Mouse (Mus musculus): ENCODE measurements around the gene Atg5.

Gene Atg5

DNA sequence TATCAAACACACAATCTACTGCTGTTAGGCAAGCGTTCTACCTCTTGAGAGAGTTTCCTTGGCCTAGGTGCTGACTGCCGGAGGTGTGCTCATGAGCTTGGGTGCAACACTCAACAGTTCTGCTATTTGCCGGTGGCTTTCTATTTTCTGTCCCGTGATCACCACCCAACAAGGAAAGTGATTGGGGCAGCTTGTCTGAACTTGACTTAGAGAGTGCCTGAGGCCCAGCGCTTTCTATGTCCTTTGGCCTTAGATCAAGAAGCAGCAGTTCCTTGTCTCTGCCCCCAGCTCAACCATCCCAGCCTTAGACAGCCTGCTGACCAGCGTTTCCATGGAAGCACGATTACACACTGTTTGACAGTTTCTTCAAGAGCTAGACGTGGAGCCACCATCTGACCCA is 124.7 kb downstream of the Atg5 start:
- DNase-seq, result no peak

DNA sequence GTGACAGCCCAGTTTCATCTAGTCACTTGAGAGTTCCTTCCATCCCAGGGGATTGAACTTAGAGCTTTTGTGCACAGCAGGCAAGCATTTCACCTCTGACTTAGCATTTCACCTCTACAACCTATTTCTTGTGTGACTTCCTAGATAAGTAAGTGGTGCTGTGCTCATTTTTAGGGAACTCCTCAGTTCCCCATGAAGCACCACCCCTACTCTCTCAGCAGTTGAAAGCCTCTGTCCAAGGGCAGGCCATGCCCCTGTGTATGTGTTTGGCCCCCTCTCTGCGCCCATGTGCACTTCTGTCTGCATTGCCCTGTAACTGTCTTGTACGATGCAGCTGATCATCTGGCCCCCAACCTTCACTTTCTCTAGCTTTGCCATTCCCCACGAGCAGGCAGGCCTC is 132.0 kb downstream of the Atg5 start:
- no peak for DNase-seq

DNA sequence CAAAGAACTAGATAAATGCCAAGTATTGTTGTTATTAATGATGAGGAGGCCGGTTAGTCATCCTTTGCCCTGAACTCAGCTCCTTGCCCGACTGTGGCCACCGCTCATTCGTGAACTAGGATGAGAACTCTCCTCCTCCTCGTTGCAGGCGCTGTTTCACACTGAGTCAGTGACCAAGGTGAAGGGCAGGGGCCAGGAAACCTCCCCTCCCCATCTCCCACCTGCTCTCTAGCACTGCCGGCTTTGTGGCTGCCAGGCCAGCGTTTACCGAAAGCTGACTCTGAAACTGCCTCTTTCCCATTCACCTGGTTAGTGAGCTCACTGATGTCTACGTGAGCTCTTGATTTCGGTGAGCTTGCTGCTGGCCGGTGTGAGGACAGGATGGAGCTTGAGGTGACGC is 132.4 kb downstream of the Atg5 start:
- no peak for DNase-seq

DNA sequence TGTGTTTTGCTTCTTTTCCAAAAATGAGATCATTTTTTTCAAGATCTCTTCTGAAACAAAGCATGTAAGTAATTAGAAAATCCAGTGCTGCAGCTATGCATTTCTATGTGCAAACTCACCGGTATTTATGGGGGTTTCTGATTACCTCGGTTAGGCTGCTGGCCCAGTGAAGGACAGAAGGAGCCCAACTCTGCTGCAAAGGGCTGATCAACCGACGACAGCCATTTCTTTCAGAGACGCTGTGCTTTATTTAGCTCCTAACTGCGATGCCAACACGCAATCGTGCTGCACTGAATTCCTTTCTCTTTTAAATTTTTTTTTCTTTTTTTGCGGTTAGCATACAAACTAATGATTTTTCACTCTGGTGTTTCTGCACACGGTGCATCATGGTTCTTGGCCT is 133.4 kb downstream of the Atg5 start:
- DNase-seq, result no peak

DNA sequence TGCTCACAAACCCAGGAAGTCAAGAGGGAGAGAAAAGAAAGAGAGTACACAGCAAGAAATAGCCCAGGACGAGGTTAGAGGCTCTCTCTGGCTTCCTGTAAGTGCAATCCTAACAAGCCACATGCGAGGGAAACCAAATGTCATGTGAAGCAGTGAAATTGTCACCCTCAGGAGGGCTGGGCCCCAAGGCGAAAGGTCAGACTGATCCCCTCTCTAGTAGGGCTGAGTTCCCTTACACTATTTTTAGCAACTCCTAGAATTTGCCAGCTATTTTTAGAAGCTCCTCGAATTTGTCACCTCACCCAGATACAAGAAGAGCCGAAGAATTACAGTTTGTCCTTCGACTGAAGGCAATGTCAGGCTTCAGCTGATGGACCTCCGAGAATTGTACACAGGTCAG is 135.3 kb downstream of the Atg5 start:
- DNase-seq, result no peak

DNA sequence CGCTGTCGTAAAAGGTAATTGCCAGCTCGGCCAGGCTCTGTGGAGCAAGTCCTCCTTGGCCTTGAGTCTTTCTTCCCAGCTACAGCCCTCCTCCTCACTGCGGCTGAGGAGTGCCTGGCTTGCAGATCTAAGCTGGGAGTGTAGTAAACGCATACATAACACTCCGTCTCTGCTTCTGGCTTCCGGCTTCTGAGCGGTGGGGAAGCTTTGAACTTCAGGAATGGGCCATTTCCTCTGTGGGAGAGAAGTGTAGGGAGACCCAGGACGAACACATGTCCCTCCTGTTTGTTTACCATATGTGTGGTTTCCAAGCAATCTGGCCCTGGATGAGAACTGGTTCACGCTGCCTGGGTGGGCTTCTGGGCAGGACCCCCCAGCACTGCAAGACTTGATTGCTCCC is 140.9 kb downstream of the Atg5 start:
- DNase-seq, result no peak

DNA sequence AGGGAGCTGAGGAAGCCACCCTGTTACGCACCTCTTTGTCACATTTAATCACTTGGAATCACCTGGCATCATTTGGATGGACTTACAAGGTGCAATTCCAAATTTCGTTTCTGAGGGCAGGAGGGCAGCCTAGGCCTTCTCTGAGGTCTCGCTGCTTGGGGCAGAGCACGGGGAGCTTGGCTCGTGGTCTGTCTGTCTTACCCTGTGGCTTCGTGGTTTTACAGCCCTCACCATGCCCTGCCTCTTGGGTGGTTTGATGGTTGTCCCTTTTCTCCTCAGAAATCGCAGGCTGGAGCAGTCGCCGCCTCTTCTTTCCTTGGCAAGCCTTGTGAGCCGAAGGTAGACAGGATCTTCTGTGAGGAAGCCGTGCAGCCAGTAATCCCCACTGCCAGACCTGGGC is 141.8 kb downstream of the Atg5 start:
- DNase-seq, result no peak
